Mouse (Mus musculus): ENCODE data around the gene Dirc2. TPM values are rescaled to one million over a fixed set of nuclear protein-coding genes. Genes with fewer than 3 reads are reported as not detected.
A peak's percentile ranks its signal among the peaks of the same experiment; 100 is the strongest.

Gene Dirc2
- total RNA-seq, 2 experiments from 2014 or later = 29.2 to 35.4 TPM

DNA sequence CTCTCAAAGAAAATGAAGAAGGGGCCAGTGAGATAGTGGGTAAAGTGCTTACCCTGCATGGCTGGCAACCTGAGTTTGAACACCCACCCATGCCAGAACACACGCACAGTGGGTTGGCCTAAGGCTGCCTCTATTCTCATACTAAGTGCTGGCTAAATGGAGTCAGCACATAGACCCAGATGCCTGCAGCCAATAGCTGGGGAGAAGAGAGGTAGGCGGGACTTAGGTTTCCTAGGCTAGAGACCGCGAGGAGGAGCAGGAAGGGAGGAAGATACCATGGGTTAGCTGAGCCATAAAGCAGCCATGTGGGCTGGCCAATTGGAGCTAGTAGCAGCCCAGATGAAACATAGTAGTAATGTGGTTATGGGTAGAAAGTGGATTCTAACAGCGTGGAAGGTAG lies 3.4 kb upstream of the Dirc2 start:
- no peak for DNase-seq

GRCm38 (mm10) chr16:35771606-35772005 lies 2.5 kb upstream of the Dirc2 start:
- DNase-seq = no peak

GRCm38 (mm10) chr16:35771141-35771540 lies 2.0 kb upstream of the Dirc2 start:
- no peak for DNase-seq

DNA sequence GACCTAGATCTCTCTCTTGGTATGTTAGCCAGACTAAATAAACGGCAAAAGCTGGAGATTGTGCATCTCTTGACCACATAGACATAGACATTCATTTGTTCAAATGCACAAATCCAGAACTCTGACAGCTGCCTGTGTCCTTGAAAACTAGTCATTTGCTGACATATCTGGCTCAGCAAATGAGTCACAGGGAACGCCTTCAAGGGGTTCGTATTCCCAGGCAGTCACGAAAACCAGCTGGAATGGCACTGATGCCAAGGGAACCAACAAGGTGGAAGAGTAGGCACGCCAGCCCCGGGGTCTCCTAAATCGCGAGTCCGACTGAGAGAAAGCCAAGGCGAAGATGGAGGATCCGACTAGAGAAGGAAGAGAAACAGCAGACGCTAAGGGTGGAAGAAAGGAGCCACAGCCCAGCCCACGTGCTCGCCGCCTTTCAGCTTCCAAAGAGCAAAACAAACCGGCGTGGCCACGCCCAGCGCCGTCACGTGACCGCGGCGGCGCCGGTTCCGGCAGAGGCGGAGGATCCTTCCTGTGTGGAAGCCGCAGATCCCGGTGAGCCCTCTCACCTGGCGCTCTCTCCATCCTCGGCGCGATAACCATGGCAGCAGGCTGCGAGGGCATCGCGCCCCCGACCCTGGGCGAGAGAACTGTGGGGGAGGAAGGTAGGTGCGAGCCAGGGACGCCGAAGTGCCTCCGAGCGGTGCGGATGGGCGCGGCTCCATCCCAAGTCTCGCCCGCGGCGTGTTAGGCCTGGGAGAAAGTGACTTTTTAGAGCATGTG lies 912 bp upstream of the Dirc2 start, which contains the start of gene Hspbap1:
Gene Hspbap1 (plus strand): TSS at position 498 of the 780 bp plus-strand sequence.
- DNase-seq = peak; percentile 92

- DNase-seq = no peak
These were observed 729 bp downstream of the Dirc2 start for GRCm38 (mm10) chr16:35768469-35768784.

DNA sequence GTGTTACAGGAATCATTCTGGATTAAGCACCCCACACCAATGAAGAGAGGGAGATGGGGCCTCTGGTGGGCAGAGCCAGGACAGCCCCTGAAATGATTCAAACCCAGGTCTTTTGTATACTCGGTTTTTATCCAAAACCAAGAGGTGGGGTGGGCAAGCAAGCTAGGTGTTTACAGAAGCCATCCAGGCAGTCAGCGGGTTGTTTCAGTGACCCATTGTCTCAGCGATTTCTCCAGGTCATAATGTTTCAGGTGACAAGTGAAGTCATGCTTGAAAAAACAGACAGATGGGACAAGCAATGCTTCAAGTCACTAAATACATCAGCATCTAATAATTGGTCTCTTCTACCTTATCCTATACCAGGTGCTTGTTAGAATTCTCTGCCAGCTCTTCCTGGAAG lies 2.8 kb downstream of the Dirc2 start:
- DNase-seq = no peak

GRCm38 (mm10) chr16:35765449-35765848 lies 3.7 kb downstream of the Dirc2 start:
- no peak for DNase-seq

GRCm38 (mm10) chr16:35764941-35765340 lies 4.2 kb downstream of the Dirc2 start:
- DNase-seq = no peak

- DNase-seq = no peak
These were observed 5.4 kb downstream of the Dirc2 start for GRCm38 (mm10) chr16:35763590-35764296.

GRCm38 (mm10) chr16:35759401-35759800 lies 9.8 kb downstream of the Dirc2 start:
- DNase-seq = no peak

DNA sequence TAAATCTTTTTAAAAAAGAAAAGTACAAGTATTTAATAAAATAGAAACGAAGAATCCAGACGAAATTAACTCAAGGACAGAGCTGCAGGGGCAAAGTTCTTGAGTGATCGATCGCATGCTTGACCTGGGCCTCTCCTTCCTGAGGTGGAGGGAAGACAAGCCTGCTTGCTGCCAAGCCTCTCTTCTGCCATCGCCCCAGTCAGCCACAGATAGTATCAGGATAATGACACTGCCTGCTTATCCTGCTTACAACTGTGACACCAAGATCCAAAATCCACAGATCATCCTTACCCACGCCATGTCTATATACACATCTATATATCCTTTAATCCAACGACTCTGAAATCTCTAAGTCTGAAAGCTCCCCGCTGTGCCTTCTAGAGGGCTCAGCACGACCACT lies 12.5 kb downstream of the Dirc2 start:
- no peak for DNase-seq

DNA sequence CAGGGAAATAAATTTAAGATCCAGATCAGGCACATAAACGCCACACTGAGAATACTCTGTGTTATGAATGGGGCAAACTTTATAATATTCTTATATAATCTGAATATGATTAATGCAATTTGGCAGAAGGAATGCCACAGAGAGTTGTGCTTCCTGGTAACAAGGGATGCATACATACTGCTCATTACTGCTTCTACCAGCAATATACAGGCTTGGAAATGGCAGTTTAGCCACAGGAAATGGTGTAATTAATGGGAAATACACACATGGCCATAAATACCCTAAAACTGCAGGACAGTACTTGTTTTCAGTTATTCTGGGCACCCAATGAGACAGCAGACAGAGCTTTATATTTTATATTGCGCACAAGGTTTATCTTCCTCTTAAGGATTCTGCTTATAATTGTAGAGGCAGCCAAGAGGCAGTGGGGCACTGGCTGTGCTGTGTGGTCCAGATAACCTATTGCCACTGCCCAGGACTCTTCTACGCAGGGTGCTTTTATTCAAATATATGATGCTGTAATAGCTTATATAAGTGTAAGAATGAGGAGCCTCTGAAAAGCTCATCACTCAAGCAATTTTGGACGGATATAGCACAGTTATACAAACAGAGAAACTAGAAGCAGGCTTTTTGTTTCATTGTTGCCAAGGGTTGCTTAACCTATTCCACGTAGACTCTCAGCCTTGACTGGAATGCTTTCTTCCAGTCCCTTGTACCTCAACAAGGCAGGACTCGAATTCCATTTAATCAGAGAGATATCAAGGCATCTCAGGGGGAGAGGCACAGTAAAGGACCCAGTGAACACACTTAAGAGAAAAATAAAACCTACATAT lies 13.4 kb downstream of the Dirc2 start:
- no peak for DNase-seq

DNA sequence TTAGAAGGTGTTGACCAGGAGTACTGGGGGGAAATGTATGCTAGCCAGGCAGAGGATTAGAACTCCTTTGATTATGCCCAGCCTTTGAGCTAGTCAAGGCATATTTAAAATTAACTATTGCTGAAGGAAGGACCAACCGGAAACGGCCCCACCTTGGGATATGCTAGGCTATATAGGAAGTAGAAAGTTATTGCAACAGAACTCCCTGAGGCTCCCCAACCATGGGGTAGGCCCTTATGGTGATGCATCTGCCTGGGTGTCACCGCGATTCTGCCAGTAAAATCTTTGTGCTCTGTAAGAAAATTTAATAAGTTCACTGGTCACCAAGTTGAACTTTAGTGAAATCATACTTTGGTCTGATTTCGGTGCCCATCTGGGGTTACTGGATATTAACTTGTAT lies 15.2 kb downstream of the Dirc2 start:
- no peak for DNase-seq

DNA sequence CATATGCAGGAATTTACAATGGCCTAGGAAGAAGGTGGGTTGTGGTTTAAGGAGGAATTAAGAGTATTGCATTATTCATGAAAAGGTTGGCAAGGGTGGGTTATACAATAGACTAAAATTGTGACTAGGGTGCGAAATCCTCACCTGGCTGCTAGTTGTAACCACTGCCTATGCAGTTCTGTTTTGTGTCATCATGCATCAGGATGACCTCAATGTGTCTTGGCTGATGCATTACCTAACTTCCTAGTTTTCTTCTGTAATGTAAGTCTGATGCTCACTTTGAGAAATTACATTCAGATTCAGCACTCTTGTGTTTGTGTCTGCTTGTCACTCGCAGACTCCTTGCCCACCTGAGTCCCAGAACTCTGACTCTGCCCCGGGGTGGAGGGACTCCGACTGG lies 17.3 kb downstream of the Dirc2 start:
- DNase-seq = no peak

DNA sequence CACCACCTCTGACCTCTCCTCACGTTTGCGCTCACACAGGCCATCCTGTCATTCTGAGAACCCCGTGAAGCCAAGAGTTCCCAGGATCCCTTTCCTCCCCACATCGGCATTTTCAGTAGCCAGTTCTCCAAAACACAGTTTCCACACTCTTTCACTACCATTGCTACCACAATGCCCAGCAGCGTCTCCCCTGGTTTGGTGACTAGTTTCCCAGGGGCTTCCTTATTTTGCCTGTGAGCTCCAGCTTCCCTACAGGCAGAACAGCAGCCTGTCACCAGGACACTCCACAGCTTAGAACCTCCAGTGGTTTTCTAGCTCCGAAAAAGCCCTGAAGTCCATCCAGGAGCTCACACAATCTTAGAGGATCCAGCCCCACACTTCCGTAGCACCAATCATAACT lies 19.8 kb downstream of the Dirc2 start:
- DNase-seq = no peak

GRCm38 (mm10) chr16:35748237-35748603 lies 20.9 kb downstream of the Dirc2 start:
- DNase-seq = no peak

DNA sequence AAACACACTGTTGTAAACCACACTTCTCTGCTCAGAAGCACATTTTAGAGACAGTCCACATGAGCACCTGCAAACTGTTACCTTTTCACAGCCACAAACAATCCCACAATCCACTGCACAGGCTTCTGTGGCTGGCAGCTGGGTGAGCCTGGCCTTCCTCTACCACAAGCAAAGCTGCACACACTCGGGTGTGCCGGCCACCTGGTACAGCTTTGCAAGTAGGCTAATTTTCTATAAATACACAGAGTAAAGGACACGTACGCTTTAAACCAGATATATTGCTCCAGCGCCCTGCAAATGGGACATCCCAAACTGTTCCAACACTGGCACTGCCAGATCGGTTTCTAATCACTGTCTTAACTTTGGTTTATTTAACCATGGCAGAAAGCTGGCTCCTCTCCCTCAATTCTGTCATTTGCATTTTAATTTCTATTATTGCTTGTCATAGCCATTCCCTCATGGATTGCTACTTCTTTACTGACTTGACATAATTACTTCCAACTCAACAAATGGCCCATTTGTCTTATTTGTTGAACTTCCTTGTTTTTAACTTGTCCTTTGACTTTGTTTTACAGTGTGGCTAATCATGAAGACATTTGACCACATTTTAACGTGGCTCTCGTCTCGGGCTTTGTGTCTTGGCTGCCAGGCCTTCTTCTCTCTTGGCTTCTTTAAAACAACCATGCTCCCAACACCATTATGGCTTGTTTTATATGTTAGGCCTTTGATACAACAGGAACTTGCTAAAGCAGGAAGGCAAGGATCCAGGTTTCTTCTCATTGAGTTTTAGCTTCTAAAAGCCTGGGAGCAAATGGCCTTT lies 21.5 kb downstream of the Dirc2 start:
- DNase-seq = no peak

- DNase-seq = no peak
These were observed 26.8 kb downstream of the Dirc2 start for GRCm38 (mm10) chr16:35742251-35742937.

GRCm38 (mm10) chr16:35741621-35742020 lies 27.5 kb downstream of the Dirc2 start:
- no peak for DNase-seq

DNA sequence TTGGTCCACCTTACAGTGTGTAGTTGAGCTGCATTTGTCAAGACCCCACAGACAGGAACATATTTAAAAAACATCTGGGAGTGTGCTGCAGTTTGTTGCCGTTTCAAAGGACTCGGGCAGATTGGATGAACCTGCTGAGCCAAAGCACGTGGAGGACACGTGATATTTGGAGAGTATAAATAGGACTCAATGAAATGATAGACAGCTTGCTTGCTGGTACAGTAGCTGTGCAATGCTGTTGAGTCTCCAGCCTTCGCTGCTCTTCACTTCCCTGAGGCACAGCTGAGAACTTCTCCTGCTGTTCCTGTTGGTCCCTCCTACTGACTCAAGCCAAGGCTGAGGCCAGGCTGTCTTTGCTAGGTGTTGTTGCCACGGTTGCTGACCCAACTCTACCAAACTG lies 28.2 kb downstream of the Dirc2 start:
- no peak for DNase-seq

DNA sequence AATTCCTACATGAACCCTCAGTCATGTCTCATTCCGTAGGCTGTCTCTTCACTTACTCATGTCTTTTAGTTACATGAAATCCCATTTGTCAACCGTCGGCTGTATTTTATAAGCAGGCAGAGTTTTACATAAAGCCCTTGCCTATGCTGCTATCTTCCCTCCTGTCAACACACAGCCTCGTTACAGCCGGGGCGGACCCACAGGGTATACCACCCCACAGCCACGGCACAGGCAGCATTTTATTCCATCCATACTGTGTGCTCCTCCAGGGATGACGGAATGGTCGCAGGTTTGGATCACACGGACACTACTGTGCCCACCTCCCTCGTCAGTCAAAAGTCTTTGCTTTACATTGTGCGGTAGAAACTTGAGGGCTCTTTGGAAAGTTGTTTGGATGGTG lies 28.8 kb downstream of the Dirc2 start:
- DNase-seq = no peak

GRCm38 (mm10) chr16:35739548-35739947 lies 29.6 kb downstream of the Dirc2 start:
- no peak for DNase-seq
